Mouse (Mus musculus) lung, postnatal 0 days (tissue): ENCODE data around the gene Osbpl9.

Source experiments
- CTCF ChIP-seq: IDR thresholded peaks from 2 replicates; pipeline ENCODE4 v1.5.1; 2016; ENCODE audit warnings: antibody characterized with exemption, mild to moderate bottlenecking
- EP300 ChIP-seq: IDR thresholded peaks from 2 replicates; pipeline ENCODE4 v1.6.1; 2016; ENCODE audit warnings: antibody characterized with exemption, mild to moderate bottlenecking, control low read depth

DNA sequence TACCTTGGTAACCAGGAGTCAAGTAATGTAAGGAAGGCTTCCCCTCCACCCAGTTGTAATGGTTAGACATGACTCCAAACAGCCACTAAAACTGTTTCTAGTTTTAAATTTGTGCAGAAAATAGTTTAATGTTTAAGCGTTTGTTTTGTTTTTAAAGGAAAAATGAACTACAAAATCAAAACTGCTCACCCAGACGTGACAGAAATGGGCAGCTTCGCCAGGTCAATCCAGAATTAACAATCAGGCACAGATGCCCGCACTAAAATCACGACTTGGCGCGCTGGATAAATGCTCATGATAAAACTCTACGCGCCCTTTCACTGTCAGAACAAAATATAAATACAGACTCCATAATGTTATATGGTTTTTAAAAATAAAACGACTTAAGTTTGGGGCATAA, 92.4 kb downstream of the Osbpl9 start:
- TF ChIP-seq CTCF (no peak), EP300 (no peak)
